Mouse (Mus musculus) cortical plate, adult 2 months (tissue): ENCODE measurements around the gene Ankib1.

ENCODE experiments used
- CTCF ChIP-seq: fragments of 200-500 bp; IDR thresholded peaks from 2 replicates; pipeline ENCODE4 v1.5.1; 2011; ENCODE audit warnings: mild to moderate bottlenecking, control low read depth, low read length; ENCODE audit not compliant: insufficient read depth; ENCODE audit errors: extremely low read depth
- POLR2A ChIP-seq: fragments of 200-500 bp; IDR thresholded peaks from 2 replicates; pipeline ENCODE4 v1.6.1; 2011; ENCODE audit warnings: mild to moderate bottlenecking, low read length, control low read depth; ENCODE audit not compliant: insufficient read depth; ENCODE audit errors: extremely low read depth

- TF ChIP-seq POLR2A (no peak), CTCF (no peak)
These were observed 20.1 kb downstream of the Ankib1 start for GRCm38 (mm10) chr5:3782670-3783069.
